Mouse (Mus musculus) thymus, adult 2 months (tissue): ENCODE results near the gene Gm12248. TPM values are rescaled to one million over a fixed set of nuclear protein-coding genes. Genes with fewer than 3 reads are reported as not detected.

ENCODE experiments used
- DNase-seq: peaks from one replicate; pipeline ENCODE4 v3.0.0; 2021
- H3K27ac ChIP-seq: fragments of 200-500 bp; 2 replicates; pipeline ENCODE4 v1.5.1; 2012; ENCODE audit warnings: low read length, control low read depth; ENCODE audit not compliant: control insufficient read depth, insufficient read depth
- H3K27me3 ChIP-seq: fragments of 200-500 bp; 2 replicates; pipeline ENCODE4 v1.6.1; 2012; ENCODE audit warnings: mild to moderate bottlenecking, low read length, moderate library complexity, mixed read lengths; ENCODE audit not compliant: control insufficient read depth, insufficient read depth
- H3K36me3 ChIP-seq: fragments of 200-500 bp; 2 replicates; pipeline ENCODE4 v1.6.1; 2012; ENCODE audit warnings: mild to moderate bottlenecking, low read length, moderate library complexity; ENCODE audit not compliant: control insufficient read depth, insufficient read depth
- H3K4me1 ChIP-seq: fragments of 200-500 bp; replicated peaks from 2 replicates; pipeline ENCODE4 v1.6.1; 2012; ENCODE audit warnings: low read length; ENCODE audit not compliant: control insufficient read depth, insufficient read depth
- H3K4me3 ChIP-seq: fragments of 200-500 bp; 2 replicates; pipeline ENCODE4 v1.5.1; 2012; ENCODE audit warnings: mild to moderate bottlenecking, low read length, control low read depth, moderate library complexity; ENCODE audit not compliant: control insufficient read depth, insufficient read depth
- CTCF ChIP-seq: fragments of 200-500 bp; IDR thresholded peaks from 2 replicates; pipeline ENCODE4 v1.5.1; 2012; ENCODE audit warnings: mild to moderate bottlenecking, control low read depth, low read length, moderate library complexity, borderline replicate concordance; ENCODE audit not compliant: control insufficient read depth, poor library complexity, insufficient read depth; ENCODE audit errors: extremely low read depth
- POLR2A ChIP-seq: fragments of 200-500 bp; IDR thresholded peaks from 2 replicates; pipeline ENCODE4 v1.6.1; 2012; ENCODE audit warnings: mild to moderate bottlenecking, low read length, control low read depth, moderate library complexity; ENCODE audit not compliant: control insufficient read depth, poor library complexity, insufficient read depth; ENCODE audit errors: extremely low read depth
- WGBS: fragments of 180-500 bp; shearing (Covaris S2); methylation state at CpG from one replicate; pipeline ENCODE4 v1.1.7; 2018; 5-methylcytosine and 5-hydroxymethylcytosine counted together
- polyA plus RNA-seq: library from polyadenylated mRNA; depleted of rRNA; stranded (reverse); fragments of >200 nt; gene quantifications from 2 replicates; pipeline ENCODE4 v1.2.3, GENCODE M21; 2012

The Gm12248 gene
- polyA plus RNA-seq, 1 experiment: 0.59 TPM

- Histone ChIP-seq H3K4me3 (no peak overlapping the region), H3K36me3 (peaks cover 69% of the 10 kb centered on the region), H3K27me3 (no peaks in the 10 kb centered on the region), H3K27ac (no peak overlapping the region), H3K4me1 (no peaks in the 10 kb centered on the region)
- 90% methylated on average over 4 of the region's 4 CpGs for WGBS
- peak; percentile 22 for DNase-seq
- TF ChIP-seq POLR2A (no peak), CTCF (no peak)
Measured at GRCm38 (mm10) chr11:58046438-58046837, 46.5 kb downstream of the Gm12248 start.

GRCm38 (mm10) chr11:58042861-58043431 lies 50.0 kb downstream of the Gm12248 start:
- Histone ChIP-seq H3K27ac (no peak overlapping the region), H3K4me3 (no peak overlapping the region), H3K27me3 (no peaks in the 10 kb centered on the region), H3K36me3 (peaks cover 35% of the 10 kb centered on the region), H3K4me1 (no peaks in the 10 kb centered on the region)
- DNase-seq: no peak
- 95% methylated on average over 5 of the region's 5 CpGs for WGBS
- no peak for TF ChIP-seq CTCF
- TF ChIP-seq POLR2A: no peak

- Histone ChIP-seq H3K4me1 (peaks cover 6% of the 10 kb centered on the region; the same call in 1 of the 2 replicates), H3K27ac (no peak overlapping the region), H3K27me3 (no peaks in the 10 kb centered on the region), H3K4me3 (no peak overlapping the region), H3K36me3 (peaks cover 13% of the 10 kb centered on the region)
- DNase-seq: peak; percentile 24
- TF ChIP-seq CTCF (no peak), POLR2A (no peak)
- 87% methylated on average over 1 of the region's 1 CpGs for WGBS
Measured at GRCm38 (mm10) chr11:58039027-58039426, 53.9 kb downstream of the Gm12248 start.

GRCm38 (mm10) chr11:58033635-58034034 lies 59.3 kb downstream of the Gm12248 start:
- Histone ChIP-seq H3K27ac (no peak overlapping the region), H3K27me3 (no peaks in the 10 kb centered on the region), H3K36me3 (no peaks in the 10 kb centered on the region), H3K4me1 (peaks cover 26% of the 10 kb centered on the region), H3K4me3 (no peak overlapping the region)
- WGBS: 76% methylated on average over 3 of the region's 3 CpGs
- TF ChIP-seq CTCF (no peak), POLR2A (no peak)
- DNase-seq: no peak

- TF ChIP-seq POLR2A (no peak), CTCF (no peak)
- DNase-seq: peak; percentile 33
- peaks cover 34% of the 10 kb centered on the region for H3K4me1 ChIP-seq
- H3K27me3 ChIP-seq: no peaks in the 10 kb centered on the region
- no peak overlapping the region for H3K27ac ChIP-seq
- H3K36me3 ChIP-seq: no peaks in the 10 kb centered on the region
- H3K4me3 ChIP-seq: no peak overlapping the region
- 12% methylated on average over 6 of the region's 6 CpGs for WGBS
Measured at GRCm38 (mm10) chr11:58031176-58031575, 61.8 kb downstream of the Gm12248 start.

DNA sequence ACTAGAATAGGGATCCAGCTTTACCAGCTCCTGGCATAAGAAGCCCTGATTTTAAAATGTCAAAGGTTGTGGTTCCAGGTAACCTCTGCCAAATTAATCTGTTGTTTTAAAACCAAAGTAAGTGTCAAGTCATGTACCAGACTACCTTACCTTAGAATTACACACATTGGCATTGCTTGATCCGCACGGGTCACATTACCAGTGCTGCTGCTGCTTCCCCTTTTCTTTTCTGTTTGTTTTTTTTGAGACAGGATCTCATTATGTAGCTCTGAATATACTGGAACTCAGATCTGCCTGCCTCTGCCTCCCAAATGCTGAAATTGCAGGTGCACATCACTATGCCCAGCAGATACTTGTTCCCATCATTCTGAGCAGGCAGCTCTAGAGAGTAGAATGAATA lies 63.1 kb downstream of the Gm12248 start:
- no peak for TF ChIP-seq POLR2A
- TF ChIP-seq CTCF: no peak
- 34% methylated on average over 2 of the region's 2 CpGs for WGBS
- Histone ChIP-seq H3K36me3 (no peaks in the 10 kb centered on the region), H3K4me1 (peaks cover 38% of the 10 kb centered on the region), H3K4me3 (no peak overlapping the region), H3K27ac (no peak overlapping the region), H3K27me3 (no peaks in the 10 kb centered on the region)
- no peak for DNase-seq

- no peaks in the 10 kb centered on the region for H3K36me3 ChIP-seq
- H3K4me3 ChIP-seq: no peak overlapping the region
- no peaks in the 10 kb centered on the region for H3K27me3 ChIP-seq
- H3K27ac ChIP-seq: no peak overlapping the region
- 97% methylated on average over 1 of the region's 1 CpGs for WGBS
- TF ChIP-seq CTCF (no peak), POLR2A (no peak)
- no peak for DNase-seq
- peaks cover 35% of the 10 kb centered on the region for H3K4me1 ChIP-seq
Measured at GRCm38 (mm10) chr11:58028981-58029380, 64.0 kb downstream of the Gm12248 start.
